Mouse (Mus musculus) kidney, postnatal 10 days (tissue): ENCODE results near the gene Tmem131.

Experiments
- DNase-seq: peaks from one replicate; pipeline ENCODE4 v3.0.0; 2021; ENCODE audit warnings: mixed read lengths

Gene Tmem131

DNA sequence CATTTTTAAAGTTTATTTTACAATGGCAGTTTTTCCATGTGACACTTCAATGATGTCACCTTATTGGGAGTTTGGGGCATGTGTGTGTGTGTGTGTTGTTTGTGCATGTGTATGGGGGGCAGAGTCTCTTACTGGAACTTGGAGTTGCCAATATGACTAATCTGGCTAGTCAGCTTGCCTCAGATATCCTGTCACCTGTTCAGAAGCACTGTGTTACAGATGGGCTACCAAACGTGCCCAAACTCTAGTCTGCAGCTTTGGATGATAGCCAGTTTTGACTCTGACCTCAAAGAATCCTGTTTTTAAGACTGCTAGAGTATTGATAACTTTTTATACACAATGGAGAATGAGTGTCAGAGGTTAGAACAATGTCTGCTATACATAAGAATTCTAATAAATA is 64.3 kb downstream of the Tmem131 start:
- DNase-seq, result no peak

GRCm38 (mm10) chr1:36877126-36877525 is 66.3 kb downstream of the Tmem131 start:
- DNase-seq, result no peak

- DNase-seq, result no peak
Observed at GRCm38 (mm10) chr1:36874874-36875561, 68.4 kb downstream of the Tmem131 start.

DNA sequence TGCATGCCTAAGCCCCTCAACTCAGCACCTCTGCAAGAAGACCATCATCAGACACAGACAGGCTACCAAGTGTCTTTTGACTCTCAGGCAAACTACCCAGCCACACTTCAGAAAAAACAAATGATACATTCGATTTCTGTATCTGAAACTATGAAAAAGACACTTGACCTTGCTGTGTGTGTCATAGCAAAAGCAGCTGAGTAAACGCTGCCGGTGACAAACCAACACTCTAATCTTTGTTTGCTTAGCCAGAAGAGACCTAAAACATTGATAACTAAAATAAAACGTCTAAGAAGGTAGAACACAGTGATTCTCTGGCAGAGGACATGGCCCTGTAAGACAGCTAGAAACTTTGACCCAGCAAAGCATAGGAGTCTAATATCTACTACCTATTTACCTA is 72.2 kb downstream of the Tmem131 start:
- no peak for DNase-seq

DNA sequence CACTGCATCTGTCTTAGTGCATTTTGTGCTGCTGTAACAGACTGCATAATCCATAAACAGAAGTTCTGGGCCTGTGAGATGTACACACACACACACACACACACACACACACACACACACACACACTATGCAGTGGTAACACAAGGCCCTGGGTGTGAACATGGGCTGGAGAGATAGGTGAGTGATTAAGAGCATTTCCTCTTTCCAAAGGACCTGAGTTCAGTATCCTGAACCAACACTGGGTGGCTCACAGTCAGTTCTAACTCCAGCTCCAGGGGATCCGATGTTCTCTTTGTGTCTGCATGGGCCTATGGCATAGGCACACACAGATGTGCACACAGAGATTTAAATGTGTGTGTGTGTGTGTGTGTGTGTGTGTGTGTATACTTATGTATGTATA is 72.9 kb downstream of the Tmem131 start:
- DNase-seq, result no peak

DNA sequence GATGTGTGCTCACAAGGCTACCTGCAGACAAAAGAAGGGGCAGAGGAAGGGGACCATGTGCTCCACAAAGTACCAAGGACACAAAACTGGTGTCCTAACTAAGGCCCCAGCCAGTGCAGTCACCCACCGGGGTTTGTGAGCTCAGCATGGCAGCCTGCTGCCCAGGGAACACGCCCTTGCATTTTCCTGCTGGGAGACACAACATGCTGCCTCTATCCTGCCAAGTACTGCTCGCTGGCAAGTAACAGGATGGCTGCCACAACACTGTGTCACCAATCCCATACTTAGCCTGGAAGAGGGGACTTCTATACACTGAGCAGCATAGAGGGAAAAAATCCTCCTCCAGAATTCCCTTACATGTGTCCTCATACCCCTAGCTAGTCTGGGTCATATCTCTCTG is 78.7 kb downstream of the Tmem131 start:
- no peak for DNase-seq

DNA sequence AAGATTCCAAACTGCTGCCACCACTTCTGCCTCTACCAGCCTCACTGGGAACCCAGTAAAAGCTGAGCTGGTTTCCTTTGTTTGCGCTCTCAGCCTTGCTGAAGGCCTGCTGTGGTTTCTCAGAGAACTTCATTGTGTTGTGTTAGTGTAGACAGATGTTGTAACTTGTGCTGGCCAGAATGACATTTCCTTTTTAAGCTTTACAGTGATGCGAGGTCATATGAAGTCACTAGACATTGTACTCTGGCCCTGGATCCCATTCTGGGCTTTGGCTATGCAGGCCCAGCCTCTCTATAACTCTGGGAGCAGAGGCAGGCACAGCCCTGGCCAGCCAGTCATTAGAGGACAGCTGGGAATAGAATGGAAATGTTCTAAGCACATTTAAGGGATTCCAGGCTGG is 81.7 kb downstream of the Tmem131 start:
- no peak for DNase-seq

DNA sequence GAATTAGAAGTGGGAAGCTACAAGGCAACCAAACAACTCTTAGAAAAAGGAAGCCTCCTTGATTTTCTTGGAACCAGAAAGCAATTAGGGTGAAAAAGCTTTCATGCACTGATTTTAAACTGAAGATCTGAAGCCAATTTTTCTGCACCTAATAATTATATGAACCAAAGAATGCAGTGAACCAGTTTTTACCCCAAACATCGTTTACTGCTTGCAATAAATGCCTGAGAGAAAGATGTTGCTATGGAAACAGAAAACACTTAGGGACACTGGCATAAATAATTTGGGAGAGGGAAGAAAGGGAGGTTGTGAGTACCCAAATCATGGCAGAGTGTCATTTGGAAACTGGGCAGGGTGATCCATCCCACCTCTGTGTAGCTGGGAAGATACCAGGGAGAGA is 82.6 kb downstream of the Tmem131 start:
- no peak for DNase-seq

DNA sequence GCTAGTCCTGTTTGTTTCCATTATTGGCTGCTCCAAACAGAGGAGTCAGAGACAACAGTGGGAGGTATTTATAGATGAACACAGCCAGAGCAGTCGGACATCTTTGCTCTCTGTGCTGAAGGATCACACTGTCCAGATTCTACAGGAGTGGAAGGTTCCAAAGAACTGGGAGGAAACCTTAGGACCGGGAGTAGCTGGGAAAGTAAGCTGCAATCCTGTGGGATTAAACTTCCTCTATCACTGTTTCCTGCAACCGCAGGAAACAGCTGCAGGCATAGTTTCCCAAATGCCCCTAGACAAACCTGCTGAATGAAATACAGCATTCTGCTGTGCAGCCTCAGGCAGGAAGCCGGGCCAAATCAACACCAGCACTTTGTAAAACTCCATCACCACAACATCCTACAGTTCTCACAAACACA is 83.0 kb downstream of the Tmem131 start:
- DNase-seq, result peak; percentile 54

DNA sequence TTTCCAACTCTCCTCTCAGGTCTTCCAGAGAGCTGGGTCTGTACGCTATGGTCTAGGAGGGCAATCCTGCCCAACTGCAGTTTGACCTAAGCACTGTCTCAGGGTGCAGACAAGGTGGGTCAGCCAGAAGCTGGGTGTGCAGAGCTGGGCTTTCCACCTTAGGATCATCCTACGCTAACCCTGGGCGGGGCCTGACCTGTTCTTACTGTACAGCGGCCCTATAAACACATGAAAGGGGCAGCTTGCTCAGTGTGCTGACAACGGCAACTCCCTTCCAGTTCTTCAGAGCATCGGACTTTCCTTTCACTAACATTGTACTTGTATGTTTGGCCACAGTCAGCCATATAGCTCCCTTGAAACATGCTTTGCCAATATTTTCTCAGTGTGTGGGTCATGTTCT is 86.4 kb downstream of the Tmem131 start:
- DNase-seq, result no peak

GRCm38 (mm10) chr1:36854198-36854765 is 89.2 kb downstream of the Tmem131 start:
- DNase-seq, result no peak

GRCm38 (mm10) chr1:36852085-36852484 is 91.4 kb downstream of the Tmem131 start:
- no peak for DNase-seq

DNA sequence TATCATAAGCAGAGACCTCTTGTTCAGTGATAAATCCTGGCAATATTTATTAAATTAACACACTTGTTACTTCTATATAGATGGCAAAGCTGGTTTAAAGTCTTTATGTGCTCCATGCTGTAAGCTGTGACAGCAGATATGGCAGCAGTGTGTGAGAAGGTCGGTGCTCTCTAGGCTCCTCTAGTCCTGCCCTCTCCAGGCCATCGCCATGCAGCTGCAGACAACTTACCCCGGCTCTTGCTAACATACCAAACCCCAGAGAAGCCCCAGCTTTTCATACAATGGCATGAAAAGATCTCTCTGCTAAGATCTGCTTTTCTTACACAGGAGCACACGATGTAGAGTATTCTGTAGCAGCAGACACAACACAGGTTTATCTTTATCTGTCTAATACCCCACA is 92.1 kb downstream of the Tmem131 start:
- DNase-seq, result no peak

GRCm38 (mm10) chr1:36848036-36848435 is 95.4 kb downstream of the Tmem131 start:
- no peak for DNase-seq

DNA sequence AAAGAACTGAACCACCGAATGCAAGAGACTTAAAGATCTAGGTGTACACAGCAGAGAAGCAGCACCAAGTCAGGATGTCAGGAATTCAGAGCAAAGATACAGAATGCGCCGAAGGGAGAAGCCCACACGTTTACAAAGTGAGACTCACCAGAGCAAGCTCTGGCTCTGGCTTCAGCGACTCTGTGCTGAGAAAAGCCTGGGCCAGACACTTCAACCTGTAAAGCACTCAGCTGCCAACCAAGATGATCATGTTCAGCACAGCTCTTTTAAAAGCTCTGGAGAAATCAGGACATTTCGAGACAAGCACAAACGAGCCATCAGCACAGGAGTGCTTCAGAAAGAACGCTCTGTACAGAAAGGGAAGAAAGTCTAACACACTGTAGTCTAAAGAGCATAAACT is 96.2 kb downstream of the Tmem131 start:
- no peak for DNase-seq

- peak; percentile 31 for DNase-seq
Observed at GRCm38 (mm10) chr1:36845031-36845430, 98.4 kb downstream of the Tmem131 start.

- no peak for DNase-seq
Observed at GRCm38 (mm10) chr1:36841806-36842205, 101.7 kb downstream of the Tmem131 start.

DNA sequence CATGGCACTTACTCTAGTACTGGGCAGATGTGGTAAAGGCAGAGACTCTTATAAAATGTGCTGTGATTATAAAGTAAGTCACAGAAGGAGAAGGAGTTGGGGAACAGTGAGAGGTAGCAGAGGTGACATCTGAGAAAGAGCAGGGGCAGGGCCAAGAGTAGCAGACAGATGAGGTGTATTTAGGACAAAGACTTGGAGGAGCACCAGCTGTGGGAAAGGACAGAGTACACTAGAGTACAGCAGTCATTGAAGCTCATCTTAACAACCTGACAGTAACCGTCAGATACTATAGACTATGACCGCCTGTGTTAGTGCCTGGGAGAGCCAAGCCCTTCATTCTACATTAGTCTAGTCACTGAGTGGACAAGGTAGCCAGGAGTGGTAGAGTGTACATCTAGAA is 102.5 kb downstream of the Tmem131 start:
- no peak for DNase-seq

DNA sequence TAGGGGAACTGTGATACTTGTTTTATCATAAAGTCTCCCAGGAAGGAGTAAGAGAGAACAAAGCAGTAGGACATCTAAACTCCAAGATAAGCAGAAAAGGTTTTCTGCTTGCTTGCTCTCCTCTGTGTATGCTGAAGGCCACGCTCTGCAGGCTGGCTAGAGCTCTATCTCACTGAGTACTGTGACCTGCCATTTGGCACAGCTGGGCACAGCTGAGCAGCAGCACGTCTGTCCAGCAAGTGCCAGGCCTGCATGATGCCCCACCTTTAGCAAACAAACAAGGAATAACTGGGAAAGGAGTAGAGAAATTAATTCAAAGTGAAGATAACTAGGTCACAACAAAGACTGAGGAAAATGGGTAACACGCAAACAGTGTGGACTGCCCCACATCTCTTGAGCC is 103.6 kb downstream of the Tmem131 start:
- DNase-seq, result no peak

GRCm38 (mm10) chr1:36836274-36836954 is 107.1 kb downstream of the Tmem131 start:
- DNase-seq, result no peak

- DNase-seq, result no peak
Observed at GRCm38 (mm10) chr1:36835593-36835992, 107.9 kb downstream of the Tmem131 start.

DNA sequence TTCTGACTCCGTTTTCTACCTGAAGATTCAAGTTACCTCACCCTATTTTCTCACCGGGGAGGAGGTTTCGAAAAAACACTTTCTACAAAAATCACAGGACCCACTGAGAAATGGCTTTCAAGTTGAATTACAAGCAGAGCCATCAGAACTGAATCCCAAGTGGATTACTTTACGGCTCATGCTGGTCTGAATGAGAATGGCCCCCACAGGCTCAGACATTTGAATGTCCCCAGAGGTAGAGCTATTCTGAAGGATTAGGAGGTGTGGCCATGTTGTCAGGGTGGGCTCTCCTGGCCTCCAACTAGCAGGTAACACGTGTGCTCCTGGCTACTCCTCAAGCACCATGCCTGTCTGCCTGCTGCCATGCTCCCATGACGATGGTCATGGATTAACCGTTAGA is 109.4 kb downstream of the Tmem131 start:
- DNase-seq, result no peak

- DNase-seq, result no peak
Observed at GRCm38 (mm10) chr1:36830913-36831866, 112.3 kb downstream of the Tmem131 start.
